Mouse (Mus musculus) CH12.LX (cell line): ENCODE measurements around the gene Rabep1. TPM values are rescaled to one million over a fixed set of nuclear protein-coding genes. Genes with fewer than 3 reads are reported as not detected.

Experiments used
- polyA plus RNA-seq: library from polyadenylated mRNA; unstranded; fragments of >175 nt; gene quantifications from 2 replicates; pipeline ENCODE4 v1.2.1, GENCODE M21; 2012; ENCODE audit warnings: low read depth; ENCODE audit not compliant: insufficient read length
- total RNA-seq, 2 experiments: library from RNA; depleted of rRNA; stranded (reverse); fragments of 300-350 nt in 1 of 2; fragments of >200 nt in 1 of 2; gene quantifications; 2 replicates each; pipeline ENCODE4 v1.2.3; 2012 to 2014

The Rabep1 gene
- total and polyA plus RNA-seq, 3 experiments, result 22.3 to 28.3 (median 26.1) TPM

Other genes with a start within 250 kb of the Rabep1 start
- 0.17 TPM in 1 of 2 replicates, not detected in the other for gene 4930544D05Rik, start 228.9 kb upstream of the Rabep1 start, total RNA-seq (2012; rRNA removed)
- not detected in 2 replicates for gene 4930544D05Rik, start 228.9 kb upstream of the Rabep1 start, total RNA-seq (2014; rRNA removed)
- gene 4930544D05Rik, start 228.9 kb upstream of the Rabep1 start, polyA plus RNA-seq, result not detected in 2 replicates
- not detected in 2 replicates for gene Chrne, start 225.6 kb upstream of the Rabep1 start, total RNA-seq (2012; rRNA removed)
- gene Chrne, start 225.6 kb upstream of the Rabep1 start, total RNA-seq (2014; rRNA removed), result not detected in 2 replicates
- gene Chrne, start 225.6 kb upstream of the Rabep1 start, polyA plus RNA-seq, result not detected in 2 replicates
- 0.25 TPM in 2 replicates for gene Gp1ba, start 205.7 kb upstream of the Rabep1 start, total RNA-seq (2012; rRNA removed)
- gene Gp1ba, start 205.7 kb upstream of the Rabep1 start, total RNA-seq (2014; rRNA removed), result not detected in 2 replicates
- gene Gp1ba, start 205.7 kb upstream of the Rabep1 start, polyA plus RNA-seq, result 0.84 and 1.1 TPM in 2 replicates
- 23.5 and 24.0 TPM in 2 replicates for gene Rnf167, start 197.5 kb upstream of the Rabep1 start, total RNA-seq (2012; rRNA removed)
- 24.1 and 25.5 TPM in 2 replicates for gene Rnf167, start 197.5 kb upstream of the Rabep1 start, total RNA-seq (2014; rRNA removed)
- 28.0 and 31.7 TPM in 2 replicates for gene Rnf167, start 197.5 kb upstream of the Rabep1 start, polyA plus RNA-seq
- gene Slc25a11, start 197.3 kb upstream of the Rabep1 start, total RNA-seq (2012; rRNA removed), result 96.9 and 99.0 TPM in 2 replicates
- gene Slc25a11, start 197.3 kb upstream of the Rabep1 start, total RNA-seq (2014; rRNA removed), result 121 and 135 TPM in 2 replicates
- gene Slc25a11, start 197.3 kb upstream of the Rabep1 start, polyA plus RNA-seq, result 127 and 132 TPM in 2 replicates
- gene Pfn1, start 190.1 kb upstream of the Rabep1 start, total RNA-seq (2012; rRNA removed), result 1,045 and 1,143 TPM in 2 replicates
- gene Pfn1, start 190.1 kb upstream of the Rabep1 start, total RNA-seq (2014; rRNA removed), result 799 and 844 TPM in 2 replicates
- gene Pfn1, start 190.1 kb upstream of the Rabep1 start, polyA plus RNA-seq, result 2,575 and 2,624 TPM in 2 replicates
- 11.0 and 11.2 TPM in 2 replicates for gene Eno3, start 187.6 kb upstream of the Rabep1 start, total RNA-seq (2012; rRNA removed)
- 22.9 and 23.0 TPM in 2 replicates for gene Eno3, start 187.6 kb upstream of the Rabep1 start, total RNA-seq (2014; rRNA removed)
- gene Eno3, start 187.6 kb upstream of the Rabep1 start, polyA plus RNA-seq, result 26.4 and 27.5 TPM in 2 replicates
- 96.3 and 105 TPM in 2 replicates for gene Spag7, start 175.4 kb upstream of the Rabep1 start, total RNA-seq (2012; rRNA removed)
- gene Spag7, start 175.4 kb upstream of the Rabep1 start, total RNA-seq (2014; rRNA removed), result 86.9 and 93.5 TPM in 2 replicates
- 120 and 161 TPM in 2 replicates for gene Spag7, start 175.4 kb upstream of the Rabep1 start, polyA plus RNA-seq
- 4.0 and 4.9 TPM in 2 replicates for gene Camta2, start 156.7 kb upstream of the Rabep1 start, total RNA-seq (2012; rRNA removed)
- 0.70 and 1.0 TPM in 2 replicates for gene Camta2, start 156.7 kb upstream of the Rabep1 start, total RNA-seq (2014; rRNA removed)
- gene Camta2, start 156.7 kb upstream of the Rabep1 start, polyA plus RNA-seq, result 13.3 and 17.0 TPM in 2 replicates
- 1.3 and 1.7 TPM in 2 replicates for gene Inca1, start 144.6 kb upstream of the Rabep1 start, total RNA-seq (2012; rRNA removed)
- gene Inca1, start 144.6 kb upstream of the Rabep1 start, total RNA-seq (2014; rRNA removed), result 1.9 and 3.4 TPM in 2 replicates
- gene Inca1, start 144.6 kb upstream of the Rabep1 start, polyA plus RNA-seq, result 3.8 and 4.4 TPM in 2 replicates
- gene Kif1c, start 144.2 kb upstream of the Rabep1 start, total RNA-seq (2012; rRNA removed), result 36.9 and 38.0 TPM in 2 replicates
- gene Kif1c, start 144.2 kb upstream of the Rabep1 start, total RNA-seq (2014; rRNA removed), result 11.0 and 11.6 TPM in 2 replicates
- 31.7 and 32.3 TPM in 2 replicates for gene Kif1c, start 144.2 kb upstream of the Rabep1 start, polyA plus RNA-seq
- gene Zfp3, start 80.6 kb upstream of the Rabep1 start, total RNA-seq (2012; rRNA removed), result 3.1 and 3.5 TPM in 2 replicates
- gene Zfp3, start 80.6 kb upstream of the Rabep1 start, total RNA-seq (2014; rRNA removed), result 1.7 and 1.9 TPM in 2 replicates
- 2.0 and 2.5 TPM in 2 replicates for gene Zfp3, start 80.6 kb upstream of the Rabep1 start, polyA plus RNA-seq
- gene Scimp, start 32.2 kb upstream of the Rabep1 start, total RNA-seq (2012; rRNA removed), result 0.17 and 0.30 TPM in 2 replicates
- 0.21 and 1.2 TPM in 2 replicates for gene Scimp, start 32.2 kb upstream of the Rabep1 start, total RNA-seq (2014; rRNA removed)
- gene Scimp, start 32.2 kb upstream of the Rabep1 start, polyA plus RNA-seq, result 0.53 and 0.79 TPM in 2 replicates
- 125 and 132 TPM in 2 replicates for gene Nup88, start 125.2 kb downstream of the Rabep1 start, total RNA-seq (2012; rRNA removed)
- gene Nup88, start 125.2 kb downstream of the Rabep1 start, total RNA-seq (2014; rRNA removed), result 208 and 220 TPM in 2 replicates
- gene Nup88, start 125.2 kb downstream of the Rabep1 start, polyA plus RNA-seq, result 171 and 193 TPM in 2 replicates
- gene Rpain, start 125.4 kb downstream of the Rabep1 start, total RNA-seq (2012; rRNA removed), result 72.7 and 80.6 TPM in 2 replicates
- gene Rpain, start 125.4 kb downstream of the Rabep1 start, total RNA-seq (2014; rRNA removed), result 64.6 and 69.8 TPM in 2 replicates
- gene Rpain, start 125.4 kb downstream of the Rabep1 start, polyA plus RNA-seq, result 50.0 and 54.1 TPM in 2 replicates
- 150 and 190 TPM in 2 replicates for gene C1qbp, start 138.2 kb downstream of the Rabep1 start, total RNA-seq (2012; rRNA removed)
- gene C1qbp, start 138.2 kb downstream of the Rabep1 start, total RNA-seq (2014; rRNA removed), result 298 and 320 TPM in 2 replicates
- 903 and 917 TPM in 2 replicates for gene C1qbp, start 138.2 kb downstream of the Rabep1 start, polyA plus RNA-seq
- 34.4 and 45.8 TPM in 2 replicates for gene Dhx33, start 159.7 kb downstream of the Rabep1 start, total RNA-seq (2012; rRNA removed)
- gene Dhx33, start 159.7 kb downstream of the Rabep1 start, total RNA-seq (2014; rRNA removed), result 43.0 and 45.6 TPM in 2 replicates
- gene Dhx33, start 159.7 kb downstream of the Rabep1 start, polyA plus RNA-seq, result 55.4 and 55.9 TPM in 2 replicates
- 23.4 and 32.7 TPM in 2 replicates for gene Mis12, start 174.8 kb downstream of the Rabep1 start, total RNA-seq (2012; rRNA removed)
- gene Mis12, start 174.8 kb downstream of the Rabep1 start, total RNA-seq (2014; rRNA removed), result 36.3 and 38.1 TPM in 2 replicates
- 35.6 and 37.9 TPM in 2 replicates for gene Mis12, start 174.8 kb downstream of the Rabep1 start, polyA plus RNA-seq
- gene Derl2, start 175.1 kb downstream of the Rabep1 start, total RNA-seq (2012; rRNA removed), result 32.7 and 44.2 TPM in 2 replicates
- 132 TPM in 2 replicates for gene Derl2, start 175.1 kb downstream of the Rabep1 start, total RNA-seq (2014; rRNA removed)
- 85.9 and 95.0 TPM in 2 replicates for gene Derl2, start 175.1 kb downstream of the Rabep1 start, polyA plus RNA-seq
- not detected in 2 replicates for gene 6330403K07Rik, start 188.7 kb downstream of the Rabep1 start, total RNA-seq (2012; rRNA removed)
- gene 6330403K07Rik, start 188.7 kb downstream of the Rabep1 start, total RNA-seq (2014; rRNA removed), result not detected in 2 replicates
- 0.20 TPM in 1 of 2 replicates, not detected in the other for gene 6330403K07Rik, start 188.7 kb downstream of the Rabep1 start, polyA plus RNA-seq